Mouse (Mus musculus): ENCODE results near the gene Wdsub1.

DNA sequence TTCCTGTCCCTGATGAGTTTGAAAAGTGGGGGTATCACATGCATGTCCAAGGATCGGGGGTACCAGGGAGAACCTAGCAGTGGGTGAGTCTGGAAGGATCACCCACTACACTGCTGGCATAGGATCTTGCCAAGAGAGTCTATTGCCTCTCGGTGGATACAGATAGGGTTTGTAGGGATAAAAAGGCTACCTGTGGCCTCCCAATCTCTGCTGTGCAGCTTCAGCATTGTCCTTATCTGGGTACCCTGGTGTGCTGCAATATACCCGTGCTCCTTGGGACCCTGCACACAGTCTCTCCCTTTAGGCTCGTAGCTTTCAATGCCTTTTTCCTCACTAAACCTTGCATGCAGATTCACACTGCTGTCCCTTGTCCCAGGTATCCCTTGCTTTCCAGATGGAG, 73.8 kb downstream of the Wdsub1 start:
- no peak for TF ChIP-seq CTCF (IDR thresholded peaks at IDR 0.05; ENCODE audit: low read depth)
- no peak for TF ChIP-seq EP300 (IDR thresholded peaks at IDR 0.05; ENCODE audit: low read depth)

All from heart, postnatal 0 days (tissue).